Mouse (Mus musculus) CH12.LX (cell line): ENCODE measurements around the gene Rasl2-9. TPM values are rescaled to one million over a fixed set of nuclear protein-coding genes. Genes with fewer than 3 reads are reported as not detected.
"Not testable (repeated sequence)": the region's sequence is repeated elsewhere in the genome, so short reads cannot be mapped to it uniquely, and the experiment has no call there.

ENCODE experiments used
- DNase-seq: peaks from one replicate; pipeline ENCODE4 v3.0.0-alpha.2; 2013; ENCODE audit errors: extremely low read depth
- H3K27ac ChIP-seq: 2 replicates; pipeline ENCODE4 v1.5.1; 2012; ENCODE audit warnings: low read depth, mild to moderate bottlenecking, control low read depth, moderate library complexity; ENCODE audit not compliant: insufficient read depth
- H3K27me3 ChIP-seq: replicated peaks from 2 replicates; pipeline ENCODE3; 2012; ENCODE audit warnings: inconsistent platforms
- H3K36me3 ChIP-seq, 2 experiments: replicated peaks in 1 of 2; 2 replicates each; pipeline versions ENCODE3 to v1.6.1; 2012; ENCODE audit warnings: inconsistent platforms in 1 of 2, low read length in 1 of 2, mild to moderate bottlenecking in 1 of 2, mixed read lengths in 1 of 2, moderate library complexity in 1 of 2; ENCODE audit not compliant: control insufficient read depth in 1 of 2, insufficient read depth in 1 of 2
- H3K4me1 ChIP-seq, 2 experiments: 2 replicates each; pipeline ENCODE4 v1.6.1; 2012; ENCODE audit warnings: inconsistent platforms in 1 of 2, moderate library complexity in 1 of 2; ENCODE audit not compliant: insufficient read depth in 2 of 2, control insufficient read depth in 1 of 2
- H3K4me2 ChIP-seq: 2 replicates; pipeline ENCODE4 v1.6.1; 2012; ENCODE audit warnings: low read depth, mild to moderate bottlenecking, control low read depth; ENCODE audit not compliant: poor library complexity, insufficient read depth, severe bottlenecking
- H3K4me3 ChIP-seq, 3 experiments: fragments of 150-350 bp in 1 of 3; sonication (generic) in 1 of 3; replicated peaks in 1 of 3; 2 replicates each; pipeline versions ENCODE3 to v1.5.1; 2011 to 2012; ENCODE audit warnings: low read depth in 2 of 3, low read length in 2 of 3, mild to moderate bottlenecking in 2 of 3, moderate library complexity in 2 of 3, control low read depth in 1 of 3, improper control_type of control experiment in 1 of 3, inconsistent platforms in 1 of 3, mixed read lengths in 1 of 3; ENCODE audit not compliant: poor library complexity in 1 of 3
- H3K79me2 ChIP-seq: replicated peaks from 2 replicates; pipeline ENCODE4 v1.6.1; 2012; ENCODE audit warnings: mild to moderate bottlenecking, moderate library complexity; ENCODE audit not compliant: control insufficient read depth, poor library complexity, insufficient read depth, severe bottlenecking; ENCODE audit errors: extremely low read depth
- H3K9ac ChIP-seq: 2 replicates; pipeline ENCODE4 v1.6.1; 2012; ENCODE audit warnings: low read depth, mild to moderate bottlenecking, control low read depth, moderate library complexity; ENCODE audit not compliant: insufficient read depth
- H3K9me3 ChIP-seq: replicated peaks from 2 replicates; pipeline ENCODE3; 2012; ENCODE audit warnings: low read length, inconsistent platforms, mixed read lengths
- BHLHE40 ChIP-seq: IDR thresholded peaks from 2 replicates; pipeline ENCODE4 v1.6.1; 2011; ENCODE audit warnings: mild to moderate bottlenecking, low read depth, low read length, improper control_type of control experiment
- CHD1 ChIP-seq: IDR thresholded peaks from 2 replicates; pipeline ENCODE4 v1.6.1; 2012; ENCODE audit warnings: low read depth, low read length, improper control_type of control experiment, inconsistent platforms
- CHD2 ChIP-seq: IDR thresholded peaks from 2 replicates; pipeline ENCODE4 v1.6.1; 2011; ENCODE audit warnings: low read length, improper control_type of control experiment
- CTCF ChIP-seq, 2 experiments: IDR thresholded peaks in 1 of 2; conservative IDR thresholded peaks in 1 of 2; 2 replicates each; pipeline ENCODE4 v1.5.1; 2011 to 2012; ENCODE audit warnings: low read depth in 2 of 2, low read length in 2 of 2, improper control_type of control experiment in 1 of 2, inconsistent platforms in 1 of 2, mild to moderate bottlenecking in 1 of 2, moderate library complexity in 1 of 2
- E2F4 ChIP-seq: IDR thresholded peaks from 2 replicates; pipeline ENCODE4 v1.6.1; 2011; ENCODE audit warnings: low read depth, low read length, improper control_type of control experiment; ENCODE audit not compliant: insufficient replicate concordance
- ELF1 ChIP-seq: IDR thresholded peaks from 2 replicates; pipeline ENCODE4 v1.6.1; 2014; ENCODE audit warnings: low read depth, mild to moderate bottlenecking, inconsistent platforms, low read length, improper control_type of control experiment
- ETS1 ChIP-seq: conservative IDR thresholded peaks from 2 replicates; pipeline ENCODE4 v1.6.1; 2012; ENCODE audit warnings: low read depth, mild to moderate bottlenecking, inconsistent platforms, low read length, improper control_type of control experiment, moderate library complexity
- IRF4 ChIP-seq: IDR thresholded peaks from 2 replicates; pipeline ENCODE4 v1.6.1; 2014; ENCODE audit warnings: low read depth, mild to moderate bottlenecking, inconsistent platforms, low read length, improper control_type of control experiment
- JUN ChIP-seq: IDR thresholded peaks from 2 replicates; pipeline ENCODE4 v1.6.1; 2011; ENCODE audit warnings: low read depth, mild to moderate bottlenecking, low read length, improper control_type of control experiment, moderate library complexity; ENCODE audit not compliant: insufficient read depth
- JUND ChIP-seq: conservative IDR thresholded peaks from 2 replicates; pipeline ENCODE4 v1.6.1; 2011; ENCODE audit warnings: low read depth, low read length, improper control_type of control experiment
- MAFK ChIP-seq: IDR thresholded peaks from 2 replicates; pipeline ENCODE4 v1.6.1; 2011; ENCODE audit warnings: low read length, improper control_type of control experiment; ENCODE audit not compliant: insufficient replicate concordance
- MEF2A ChIP-seq: IDR thresholded peaks from 2 replicates; pipeline ENCODE4 v1.6.1; 2014; ENCODE audit warnings: low read depth, mild to moderate bottlenecking, inconsistent platforms, low read length, improper control_type of control experiment, borderline replicate concordance
- MXI1 ChIP-seq: IDR thresholded peaks from 2 replicates; pipeline ENCODE4 v1.6.1; 2011; ENCODE audit warnings: mild to moderate bottlenecking, low read depth, low read length, improper control_type of control experiment
- MYC ChIP-seq: IDR thresholded peaks from 2 replicates; pipeline ENCODE4 v1.6.1; 2011; ENCODE audit warnings: low read depth, mild to moderate bottlenecking, improper control_type of control experiment, low read length
- NELFE ChIP-seq: IDR thresholded peaks from 2 replicates; pipeline ENCODE4 v1.6.1; 2011; ENCODE audit warnings: low read depth, low read length, improper control_type of control experiment
- NRF1 ChIP-seq: IDR thresholded peaks from 2 replicates; pipeline ENCODE4 v1.6.1; 2014; ENCODE audit warnings: low read depth, mild to moderate bottlenecking, inconsistent platforms, low read length, improper control_type of control experiment, moderate library complexity
- PAX5 ChIP-seq: IDR thresholded peaks from 2 replicates; pipeline ENCODE4 v1.6.1; 2012; ENCODE audit warnings: low read length, inconsistent platforms, mixed read lengths
- POLR2A ChIP-seq: IDR thresholded peaks from 2 replicates; pipeline ENCODE4 v1.6.1; 2011; ENCODE audit warnings: low read depth, mild to moderate bottlenecking, improper control_type of control experiment, low read length
- RAD21 ChIP-seq: IDR thresholded peaks from 2 replicates; pipeline ENCODE4 v1.6.1; 2011; ENCODE audit warnings: low read depth, mild to moderate bottlenecking, low read length, improper control_type of control experiment, moderate library complexity
- RCOR1 ChIP-seq: conservative IDR thresholded peaks from 2 replicates; pipeline ENCODE4 v1.6.1; 2012; ENCODE audit warnings: low read depth, mild to moderate bottlenecking, inconsistent platforms, low read length, improper control_type of control experiment
- SMC3 ChIP-seq: IDR thresholded peaks from 2 replicates; pipeline ENCODE4 v1.6.1; 2011; ENCODE audit warnings: low read depth, low read length, improper control_type of control experiment
- UBTF ChIP-seq: IDR thresholded peaks from 2 replicates; pipeline ENCODE4 v1.6.1; 2012; ENCODE audit warnings: low read depth, mild to moderate bottlenecking, inconsistent platforms, low read length, improper control_type of control experiment, moderate library complexity
- USF1 ChIP-seq: IDR thresholded peaks from 2 replicates; pipeline ENCODE4 v1.6.1; 2014; ENCODE audit warnings: low read depth, mild to moderate bottlenecking, inconsistent platforms, low read length, improper control_type of control experiment
- ZC3H11A ChIP-seq: IDR thresholded peaks from 2 replicates; pipeline ENCODE4 v1.6.1; 2012; ENCODE audit warnings: low read depth, mild to moderate bottlenecking, inconsistent platforms, low read length, improper control_type of control experiment
- ZKSCAN1 ChIP-seq: IDR thresholded peaks from 2 replicates; pipeline ENCODE4 v1.6.1; 2012; ENCODE audit warnings: low read depth, inconsistent platforms, low read length, improper control_type of control experiment, borderline replicate concordance
- dilution Hi-C: fragments of 300-500 bp; cut with MboI; formaldehyde crosslinking; loops from 2 replicates; pipeline ENCODE4 v1.14.3; 2020; ENCODE audit warnings: low sequenced_read_pairs; ENCODE audit not compliant: extremely low pct_unique_long_range_greater_than_20kb, extremely low pct_ligation_motif_present
- in situ Hi-C: fragments of 300-500 bp; cut with MboI; formaldehyde crosslinking; loops from 3 replicates; pipeline ENCODE4 v1.14.3; 2019; ENCODE audit warnings: low sequenced_read_pairs, low pct_ligation_motif_present, low pct_unique_long_range_greater_than_20kb, mixed read lengths
- polyA plus RNA-seq: library from polyadenylated mRNA; unstranded; fragments of >175 nt; gene quantifications from 2 replicates; pipeline ENCODE4 v1.2.1, GENCODE M21; 2012; ENCODE audit warnings: low read depth; ENCODE audit not compliant: insufficient read length
- total RNA-seq, 2 experiments: library from RNA; depleted of rRNA; stranded (reverse); fragments of 300-350 nt in 1 of 2; fragments of >200 nt in 1 of 2; gene quantifications; 2 replicates each; pipeline ENCODE4 v1.2.3; 2012 to 2014

Gene Rasl2-9
- total and polyA plus RNA-seq, 3 experiments = 2.9 to 4.2 (median 2.9) TPM

GRCm38 (mm10) chr7:5080010-5080751 lies 45.6 kb downstream of the Rasl2-9 start, which contains the start of gene Epn1 (continued):
- TF ChIP-seq CTCF (conservative IDR thresholded peaks at IDR 0.05 in 1 of 2, IDR thresholded peaks at IDR 0.05 in 1 of 2; ENCODE audit: low read depth in 2 of 2, low read length in 2 of 2) = no peak
- peak; percentile 99 for TF ChIP-seq ELF1
- TF ChIP-seq SMC3 = no peak
- peak; percentile 48 for TF ChIP-seq USF1
- TF ChIP-seq RAD21 = no peak
- no peak for TF ChIP-seq PAX5
- TF ChIP-seq RCOR1 = no peak
- TF ChIP-seq CHD1 = no peak

- peak overlapping the region; percentile 43; the same call in 1 of the 2 replicates for H3K9ac ChIP-seq
- H3K27me3 ChIP-seq, dilution Hi-C loops, H3K9me3 ChIP-seq, in situ Hi-C loops, DNase-seq: not testable (repeated sequence)
- H3K27ac ChIP-seq = peak overlapping the region; percentile 60
- peaks cover 5 to 35% of the 10 kb centered on the region in 2 experiments for H3K4me1 ChIP-seq
- H3K79me2 ChIP-seq = peaks cover 57% of the 10 kb centered on the region
- peak overlapping the region in 2 of 3 experiments; percentile 57 to 93 for H3K4me3 ChIP-seq
- peak overlapping the region; percentile 48 for H3K4me2 ChIP-seq
- H3K36me3 ChIP-seq = peaks cover 39 to 51% of the 10 kb centered on the region in 2 experiments
These were observed 46.3 kb downstream of the Rasl2-9 start for GRCm38 (mm10) chr7:5079365-5080009.

GRCm38 (mm10) chr7:5076931-5077330 lies 48.8 kb downstream of the Rasl2-9 start:
- DNase-seq = no peak
- dilution Hi-C loops (no loop called here), in situ Hi-C loops (no loop called here)
- Histone ChIP-seq H3K79me2 (peaks cover 68% of the 10 kb centered on the region), H3K27ac (0 out of 2 replicates have a peak overlapping the region, but pooled peaks have one; percentile 33), H3K4me2 (no peak overlapping the region), H3K4me1 (peaks cover 5 to 29% of the 10 kb centered on the region in 2 experiments), H3K27me3 (no peaks in the 10 kb centered on the region), H3K9ac (no peak overlapping the region), H3K9me3 (no peaks in the 10 kb centered on the region), H3K4me3 (no peak overlapping the region), H3K36me3 (peaks cover 65 to 71% of the 10 kb centered on the region in 2 experiments)
- TF ChIP-seq ETS1 = no peak
- TF ChIP-seq IRF4 = no peak
- TF ChIP-seq ZC3H11A = no peak
- no peak for TF ChIP-seq NELFE
- TF ChIP-seq JUN = no peak
- no peak for TF ChIP-seq E2F4
- no peak for TF ChIP-seq MXI1
- no peak for TF ChIP-seq MYC
- no peak for TF ChIP-seq SMC3
- no peak for TF ChIP-seq CHD2
- TF ChIP-seq ELF1 = no peak
- no peak for TF ChIP-seq UBTF
- TF ChIP-seq JUND = no peak
- TF ChIP-seq NRF1 = no peak
- TF ChIP-seq ZKSCAN1 = no peak
- TF ChIP-seq POLR2A = no peak
- TF ChIP-seq BHLHE40 = no peak
- TF ChIP-seq MEF2A = no peak
- TF ChIP-seq MAFK = no peak
